Mouse (Mus musculus) spleen, adult 2 months (tissue): ENCODE results near the gene Ptpn1.

Experiments used
- CTCF ChIP-seq: fragments of 200-500 bp; IDR thresholded peaks from 2 replicates; pipeline ENCODE4 v1.5.1; 2011; ENCODE audit warnings: mild to moderate bottlenecking, inconsistent platforms; ENCODE audit not compliant: insufficient read depth, insufficient read length, insufficient replicate concordance; ENCODE audit errors: extremely low read depth
- POLR2A ChIP-seq: fragments of 200-500 bp; IDR thresholded peaks from 2 replicates; pipeline ENCODE4 v1.6.1; 2011; ENCODE audit warnings: low read depth, low read length, inconsistent platforms

DNA sequence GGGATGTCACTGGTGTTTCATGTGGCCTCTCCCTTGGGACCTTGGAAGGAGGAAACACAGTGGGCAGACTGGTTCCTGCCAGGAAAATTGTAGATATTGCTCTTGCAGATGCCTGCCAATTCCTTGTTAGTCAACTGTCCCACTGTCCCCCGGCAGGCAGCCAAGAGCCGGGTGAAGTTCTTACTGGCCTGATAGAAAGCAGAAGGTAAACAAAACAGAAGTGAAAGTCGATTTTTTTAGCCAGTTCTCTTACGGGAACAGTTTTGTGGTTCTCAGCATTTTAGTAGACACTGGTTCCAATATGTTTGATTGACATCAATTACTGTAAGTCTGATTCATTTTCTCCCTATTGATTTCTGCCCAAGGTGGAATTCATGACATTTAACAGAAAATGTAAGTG is 27.0 kb downstream of the Ptpn1 start:
- TF ChIP-seq CTCF, result no peak
- no peak for TF ChIP-seq POLR2A
